Mouse (Mus musculus) central nervous system, embryonic 11.5 days (tissue): Measurements from ENCODE around the gene Lgr5. TPM values are rescaled to one million over a fixed set of nuclear protein-coding genes. Genes with fewer than 3 reads are reported as not detected.

Experiments
- polyA plus RNA-seq: library from polyadenylated mRNA; depleted of rRNA; stranded (reverse); fragments of >200 nt; gene quantifications from 2 replicates; pipeline ENCODE4 v1.2.3, GENCODE M21; 2012; rRNA removed

Gene Lgr5
- 3.6 and 6.6 TPM in 2 replicates for polyA plus RNA-seq

GRCm38 (mm10) chr10:115587301-115587969 is at the start of gene Lgr5:
TSS of gene Lgr5 (minus strand) at chr10:115587780.

GRCm38 (mm10) chr10:115569712-115570491 is 17.7 kb downstream of the Lgr5 start, which contains the start of gene A930009A15Rik:
TSS of gene A930009A15Rik (plus strand) at chr10:115569986.

Other genes starting within 250 kb of the Lgr5 start
- gene Tmem19, start 225.3 kb downstream of the Lgr5 start, polyA plus RNA-seq, result 14.6 and 18.5 TPM in 2 replicates
- 13.5 and 17.3 TPM in 2 replicates for gene Thap2, start 203.3 kb downstream of the Lgr5 start, polyA plus RNA-seq
- gene Zfc3h1, start 202.8 kb downstream of the Lgr5 start, polyA plus RNA-seq, result 64.5 and 116 TPM in 2 replicates
- gene A930009A15Rik, start 17.8 kb downstream of the Lgr5 start, polyA plus RNA-seq, result 0.20 and 0.24 TPM in 2 replicates
- 2.7 and 4.5 TPM in 2 replicates for gene Tspan8, start 229.1 kb upstream of the Lgr5 start, polyA plus RNA-seq